Mouse (Mus musculus) cerebellum, adult 8-10 months (tissue): ENCODE data around the gene Usp54.
"Not testable (repeated sequence)": the region's sequence is repeated elsewhere in the genome, so short reads cannot be mapped to it uniquely, and the experiment has no call there.

Source experiments
- DNase-seq: peaks from one replicate; pipeline ENCODE4 v3.0.0; 2022

Gene Usp54

DNA sequence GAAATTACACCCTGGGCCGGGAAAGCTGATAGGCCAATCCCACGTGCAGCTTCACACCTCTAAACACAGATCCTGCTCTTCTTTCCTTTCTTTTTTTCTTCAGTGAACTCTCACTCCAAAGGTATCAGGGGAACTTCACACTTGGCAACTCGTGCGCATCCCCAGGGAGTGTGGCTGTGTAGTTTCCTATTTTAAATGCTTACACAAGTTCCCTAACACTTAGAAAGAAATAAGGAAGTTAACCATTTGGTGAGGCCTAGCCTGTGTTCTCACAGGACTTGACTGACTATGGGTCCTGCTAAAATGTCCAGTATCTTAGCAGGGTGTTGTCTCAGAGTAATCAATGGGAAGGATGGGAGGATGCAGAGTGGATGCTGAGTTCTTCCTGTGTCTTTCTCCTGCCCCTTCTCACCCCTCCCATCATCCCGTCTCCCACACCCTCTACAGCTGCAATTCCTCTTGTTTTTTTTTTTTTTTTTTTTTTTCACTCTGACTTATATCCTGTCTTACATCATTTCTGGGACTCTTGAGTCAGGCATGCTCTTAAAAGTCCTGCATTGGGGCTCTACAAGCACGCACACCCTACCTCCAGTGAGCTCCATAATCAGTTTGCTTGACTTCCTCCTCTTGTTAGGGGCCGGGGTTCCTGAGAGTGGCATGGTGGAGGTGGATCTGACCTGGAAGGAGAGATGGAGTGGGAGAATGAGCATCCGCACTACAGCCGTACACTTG is 14.0 kb upstream of the Usp54 start:
- no peak for DNase-seq

DNA sequence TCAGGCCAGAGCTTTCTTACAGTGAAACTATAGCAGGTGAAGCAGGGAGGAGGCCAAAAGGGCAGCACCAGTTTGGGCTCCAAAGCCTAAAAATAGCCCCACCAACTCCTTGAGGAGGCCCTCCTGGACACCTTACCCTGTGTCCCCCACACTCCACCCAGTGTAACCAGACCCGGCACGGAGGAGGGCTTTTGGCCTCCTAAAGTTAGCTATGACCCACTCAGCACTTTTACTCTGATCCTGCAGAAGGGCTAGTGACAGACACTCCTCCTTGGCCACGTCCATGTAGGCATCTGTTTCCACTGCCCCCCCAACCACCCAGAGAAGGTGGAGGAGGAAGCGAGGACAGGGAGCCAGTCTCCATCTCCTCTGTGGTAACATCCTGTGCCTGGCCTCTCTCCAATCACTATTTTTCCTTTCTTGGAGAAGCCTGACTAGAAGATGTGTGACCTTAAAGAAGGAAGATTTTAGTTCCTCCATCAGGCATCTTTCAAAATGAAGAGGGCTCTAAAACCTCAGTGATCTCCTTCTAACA is 10.9 kb upstream of the Usp54 start:
- no peak for DNase-seq

DNA sequence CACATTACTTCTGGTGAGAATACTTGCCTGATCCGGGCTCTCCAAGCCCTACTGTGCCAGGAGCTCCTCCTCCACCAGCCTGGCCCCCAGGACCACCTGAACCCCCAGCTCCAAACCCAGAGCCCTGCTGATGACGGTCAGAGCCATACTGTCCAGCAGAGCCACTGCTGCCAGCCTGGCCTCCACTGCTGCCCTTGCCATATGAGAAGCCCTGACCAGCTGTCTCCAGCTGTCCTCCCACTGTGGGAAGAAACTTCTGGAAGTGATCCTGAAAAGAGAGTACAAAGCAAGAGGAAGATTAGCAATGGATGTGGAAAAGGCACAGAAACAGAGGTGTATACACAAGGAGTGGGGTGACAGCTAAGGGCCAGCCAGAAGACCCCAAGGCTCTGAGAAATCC is 10.1 kb upstream of the Usp54 start:
- DNase-seq = no peak

DNA sequence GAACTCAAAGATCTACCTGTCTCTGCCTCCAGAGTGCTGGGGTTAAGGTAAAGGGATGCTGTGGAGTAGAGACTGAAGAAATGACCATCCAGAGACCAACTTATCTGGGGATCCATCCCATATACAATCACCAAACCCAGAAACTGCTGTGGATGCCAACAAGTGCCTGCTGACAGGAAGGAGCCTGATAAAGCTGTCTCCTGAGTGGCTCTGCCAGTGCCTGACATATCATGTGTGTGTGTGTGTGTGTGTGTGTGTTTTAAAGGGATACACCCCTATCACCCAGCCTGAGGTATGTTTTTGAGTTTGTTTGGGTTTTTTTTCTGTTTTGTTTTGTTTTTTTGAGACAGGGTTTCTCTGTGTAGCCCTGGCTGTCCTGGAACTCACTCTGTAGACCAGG is 5.5 kb upstream of the Usp54 start:
- no peak for DNase-seq

DNA sequence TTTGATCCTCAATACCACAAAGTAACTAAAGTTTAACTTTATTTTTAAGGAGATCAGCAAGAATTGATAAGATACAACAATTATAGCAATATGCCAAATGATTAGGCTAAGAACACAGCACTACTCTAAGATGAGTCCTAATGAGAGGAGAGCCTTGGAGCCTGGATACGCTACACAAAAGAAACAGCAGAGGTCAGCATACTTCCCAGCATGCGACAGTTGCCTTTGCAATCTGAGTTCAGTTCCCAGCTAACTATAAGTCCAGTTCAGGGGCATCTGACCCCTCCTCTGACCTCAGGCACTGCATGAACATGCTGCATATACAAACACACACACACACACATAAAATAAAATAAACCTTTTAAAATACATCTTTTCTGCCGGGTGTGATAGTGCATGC is 4.7 kb upstream of the Usp54 start:
- DNase-seq = no peak

DNA sequence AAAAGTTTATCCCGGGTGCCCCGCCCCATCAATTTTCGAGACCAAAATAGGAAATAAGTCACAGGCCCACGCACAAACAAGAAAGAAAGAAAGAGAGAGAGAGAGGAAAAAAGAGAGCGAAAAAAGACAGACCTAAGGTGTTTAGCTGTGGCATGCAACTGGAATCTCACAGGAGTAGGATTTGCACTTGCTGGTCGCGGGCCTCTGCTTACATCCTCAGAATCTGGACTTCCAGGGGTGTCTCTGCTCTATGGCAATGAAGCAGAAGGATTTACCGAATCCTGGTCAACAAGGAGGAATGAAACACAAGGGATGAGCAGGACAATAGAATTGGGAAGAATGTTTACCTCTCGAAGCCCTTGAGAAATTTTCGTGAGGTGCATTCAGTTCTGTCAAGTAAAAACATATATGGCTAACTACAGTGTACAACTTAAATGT is 594 bp upstream of the Usp54 start:
- DNase-seq = no peak

DNA sequence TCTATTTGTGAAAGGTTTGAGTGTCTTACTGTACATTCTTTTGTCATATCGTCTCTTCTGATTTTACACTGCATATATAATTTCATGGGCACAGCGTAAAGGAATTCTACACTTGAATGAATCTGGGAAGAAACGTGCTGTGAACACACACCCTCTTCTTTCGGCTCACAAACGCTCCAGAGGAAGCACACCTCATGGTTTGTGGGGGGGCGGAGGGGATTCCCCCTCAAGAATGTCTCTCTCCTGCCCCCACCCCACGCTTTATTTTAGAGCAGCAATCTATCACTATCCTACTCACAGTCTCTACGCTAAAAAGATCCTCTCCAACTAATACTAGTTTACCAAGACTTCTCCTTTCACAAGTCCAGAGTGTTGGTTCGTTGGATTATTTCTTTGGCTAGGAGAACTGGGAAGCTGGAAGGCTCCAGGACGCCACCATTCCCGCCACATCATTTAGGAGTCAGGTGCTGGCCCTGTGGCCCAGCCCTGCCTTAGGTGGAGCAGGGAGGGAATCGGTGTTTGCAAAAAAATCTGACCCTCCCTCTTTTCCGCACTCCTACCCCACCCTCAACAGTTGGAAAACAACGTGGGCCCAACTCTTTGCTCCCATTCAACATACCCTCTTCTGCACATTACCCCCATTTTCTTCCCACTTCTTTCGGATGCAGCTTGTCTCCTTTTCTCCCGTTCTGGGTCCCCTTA is 794 bp downstream of the Usp54 start:
- DNase-seq = no peak

DNA sequence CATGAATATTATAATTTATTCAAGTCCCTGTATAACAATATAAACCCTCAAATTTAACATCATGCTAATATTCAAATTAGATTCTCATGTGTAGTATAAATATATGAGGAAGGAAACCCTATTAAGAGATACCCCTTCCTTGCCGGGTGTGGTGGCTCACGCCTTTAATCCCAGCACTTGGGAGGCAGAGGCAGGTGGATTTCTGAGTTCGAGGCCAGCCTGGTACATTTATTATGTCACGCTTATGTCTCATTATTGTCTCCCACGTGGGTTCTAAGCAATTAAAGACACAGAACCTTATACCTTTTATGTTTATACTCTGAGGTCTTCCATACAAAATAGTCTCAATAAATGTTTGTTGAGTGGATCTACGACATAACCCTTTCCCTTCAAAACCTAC is 2.2 kb downstream of the Usp54 start:
- no peak for DNase-seq

DNA sequence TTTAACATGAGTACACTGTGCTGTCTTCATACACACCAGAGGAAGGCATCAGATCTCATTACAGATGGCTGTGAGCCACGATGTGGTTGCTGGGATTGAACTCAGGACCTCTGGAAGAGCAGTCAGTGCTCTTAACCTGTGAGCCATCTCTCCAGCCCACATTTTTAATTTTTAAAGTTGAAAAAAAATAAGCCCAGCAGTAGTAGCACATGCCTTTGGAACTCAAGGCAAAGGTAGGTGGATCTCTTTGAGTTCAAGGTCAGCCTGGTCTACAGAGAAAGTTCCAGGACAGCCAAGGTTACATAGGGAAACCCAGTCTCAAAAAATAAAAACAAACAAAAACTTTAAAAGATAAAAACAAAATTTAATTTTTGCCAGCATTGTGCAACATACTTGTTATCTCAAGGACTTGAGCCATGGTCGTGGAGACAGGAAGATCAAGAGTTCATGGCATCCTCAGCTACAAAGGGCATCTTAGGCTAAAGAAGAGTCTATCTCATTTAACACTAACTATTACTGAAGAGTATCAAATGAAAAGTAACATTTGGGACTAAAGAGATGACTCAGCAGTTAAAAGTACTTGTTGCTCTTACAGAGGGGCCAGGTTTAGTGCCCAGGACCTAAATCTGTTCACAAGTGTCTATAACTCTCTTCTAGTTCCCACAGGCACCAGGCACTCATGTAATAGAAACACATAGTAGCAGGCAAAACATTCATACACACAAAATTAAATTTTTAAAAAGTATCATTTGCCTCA is 2.9 kb downstream of the Usp54 start:
- no peak for DNase-seq

DNA sequence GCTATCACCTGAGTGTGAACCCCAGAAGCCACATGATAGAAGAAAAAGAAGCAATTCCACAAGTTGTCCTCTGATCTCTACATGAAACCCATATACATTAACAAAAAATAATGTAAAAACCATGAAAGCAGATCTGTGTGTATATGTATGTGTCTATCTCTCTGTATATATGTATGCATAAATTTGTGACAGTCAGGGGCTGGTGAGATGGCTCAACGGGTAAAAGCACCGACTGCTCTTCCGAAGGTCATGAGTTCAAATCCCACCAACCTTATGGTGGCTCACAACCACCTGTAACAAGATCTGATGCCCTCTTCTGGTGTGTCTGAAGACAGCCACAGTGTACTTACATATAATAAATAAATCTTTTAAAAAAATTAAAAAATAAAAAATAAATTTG is 3.9 kb downstream of the Usp54 start:
- DNase-seq = not testable (repeated sequence)

DNA sequence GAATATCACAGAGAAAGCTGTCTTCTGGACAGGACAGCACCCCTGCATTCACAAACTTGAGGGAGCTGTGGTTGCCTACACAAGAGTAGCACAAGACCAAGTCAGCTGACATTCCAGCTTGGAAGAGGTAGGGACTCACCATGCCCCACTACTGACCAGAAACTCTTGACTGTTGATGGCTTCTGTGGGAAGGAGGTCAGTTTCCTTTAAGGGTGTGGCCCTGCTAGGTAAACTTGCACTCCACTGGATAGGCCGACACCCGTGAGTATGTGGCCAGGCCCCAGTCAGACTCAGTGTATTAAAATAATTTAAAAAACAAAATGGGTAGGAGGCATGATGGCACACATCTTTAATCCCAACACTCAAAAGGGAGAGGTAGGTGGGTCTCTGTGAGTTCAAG is 5.3 kb downstream of the Usp54 start:
- DNase-seq = no peak

DNA sequence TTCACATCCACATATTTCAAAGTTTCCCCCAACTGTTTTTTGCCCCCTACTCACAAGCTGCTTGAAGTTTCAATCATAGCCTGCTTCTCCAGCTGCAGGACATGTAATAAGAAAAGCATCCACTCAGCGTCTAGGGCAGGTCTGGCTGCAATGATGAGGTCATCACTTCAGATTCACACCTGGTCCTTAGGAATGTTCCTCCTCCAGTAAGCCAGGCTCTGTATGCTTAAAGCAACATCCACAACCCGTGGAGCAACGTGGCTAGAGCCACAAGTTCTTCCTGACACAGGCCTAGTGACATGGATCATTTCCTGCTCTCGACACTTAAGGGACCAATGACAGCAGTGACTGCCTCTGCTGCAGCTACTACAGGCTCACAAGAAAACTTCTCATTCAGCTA is 9.6 kb downstream of the Usp54 start:
- no peak for DNase-seq

DNA sequence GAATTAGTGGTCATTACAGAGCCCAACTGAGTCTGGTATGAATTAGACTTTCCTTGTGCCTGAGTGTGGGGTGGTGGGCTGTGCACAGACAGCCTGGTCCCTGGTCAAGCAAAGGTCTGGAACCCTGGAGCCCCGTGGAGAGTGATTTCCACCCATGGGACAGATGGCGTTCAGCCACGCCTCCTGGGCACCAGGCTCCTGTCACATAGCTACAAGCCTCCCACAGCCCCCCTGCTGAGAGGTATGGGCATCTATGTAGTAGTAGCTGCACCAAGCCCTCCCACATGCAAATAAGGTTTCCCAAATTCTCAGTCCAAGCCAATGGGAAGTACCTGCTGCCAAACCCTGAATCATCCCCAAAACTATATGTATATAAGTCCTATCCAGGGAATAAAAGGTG is 13.9 kb downstream of the Usp54 start:
- DNase-seq = peak; percentile 22

DNA sequence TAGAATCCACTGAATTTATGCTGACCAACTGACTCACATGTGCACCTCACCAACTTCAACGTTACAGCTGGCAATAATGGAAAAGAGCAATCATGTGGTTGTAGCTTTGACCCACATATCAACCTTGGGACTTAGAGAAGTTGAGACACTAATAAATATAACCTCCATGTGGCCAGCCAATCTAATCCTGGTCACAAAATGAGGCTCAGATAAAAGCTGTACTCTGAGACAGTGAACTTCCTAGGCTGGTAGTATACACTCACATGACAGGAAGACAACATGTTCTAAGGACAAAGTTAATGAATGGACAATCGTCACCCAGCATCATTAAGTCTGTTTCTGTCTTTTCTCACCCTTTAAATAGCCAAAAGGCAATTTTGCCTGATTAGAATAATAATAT is 14.4 kb downstream of the Usp54 start:
- no peak for DNase-seq

DNA sequence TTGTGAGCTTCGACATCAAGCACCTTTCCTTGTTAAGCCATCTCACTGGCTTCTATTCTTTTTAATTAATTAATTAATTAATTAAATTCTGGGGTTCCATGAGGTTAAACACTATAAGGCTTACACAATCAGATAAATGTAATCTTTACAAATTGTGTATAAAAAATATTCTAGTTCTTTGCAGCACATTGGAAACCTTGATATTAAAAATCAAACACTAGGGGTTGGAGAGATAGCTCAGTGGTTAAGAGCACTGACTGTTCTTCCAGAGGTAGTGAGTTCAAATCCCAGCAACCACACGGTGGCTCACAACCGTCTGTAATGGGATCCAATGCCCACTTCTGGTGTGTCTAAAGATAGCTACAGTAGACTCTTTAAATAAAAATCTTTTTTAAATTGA is 18.0 kb downstream of the Usp54 start:
- DNase-seq = no peak

DNA sequence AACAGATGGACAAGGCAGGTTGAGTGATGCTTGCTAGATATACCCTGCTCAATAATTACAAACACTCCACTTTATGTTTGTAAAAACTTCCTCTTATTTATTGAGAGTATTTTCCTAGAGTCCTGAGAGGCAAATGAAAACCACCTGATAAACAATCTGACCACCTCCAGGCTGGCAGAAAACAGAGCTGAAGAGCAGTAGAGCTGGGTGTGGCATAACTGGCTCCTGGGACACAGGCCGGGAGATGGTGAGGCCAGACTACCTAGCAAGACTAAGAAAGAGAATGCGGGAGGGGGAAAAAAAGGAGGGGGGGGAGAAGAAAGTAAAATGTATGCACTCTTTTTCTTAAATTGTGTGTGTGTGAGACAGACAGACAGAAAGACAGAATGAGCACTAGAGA is 18.5 kb downstream of the Usp54 start:
- DNase-seq = no peak

DNA sequence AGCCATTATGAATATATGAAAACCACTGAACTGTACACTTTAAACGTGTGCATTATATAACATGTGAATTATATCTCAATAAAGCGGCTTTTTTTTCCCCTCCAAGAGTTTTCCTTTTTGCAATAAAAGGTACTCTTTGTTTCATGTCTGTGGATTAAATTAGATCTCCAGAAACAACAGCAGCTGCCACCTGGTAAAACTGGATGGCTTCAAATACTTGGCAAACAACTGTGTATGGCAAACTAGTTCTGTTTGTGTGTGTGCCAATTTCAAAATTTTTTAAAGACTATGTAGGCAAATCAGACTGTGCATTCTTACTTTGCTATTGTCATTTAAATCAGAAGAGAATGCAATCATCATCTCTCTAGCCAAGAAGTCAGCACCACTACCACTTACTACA is 19.0 kb downstream of the Usp54 start:
- DNase-seq = no peak

DNA sequence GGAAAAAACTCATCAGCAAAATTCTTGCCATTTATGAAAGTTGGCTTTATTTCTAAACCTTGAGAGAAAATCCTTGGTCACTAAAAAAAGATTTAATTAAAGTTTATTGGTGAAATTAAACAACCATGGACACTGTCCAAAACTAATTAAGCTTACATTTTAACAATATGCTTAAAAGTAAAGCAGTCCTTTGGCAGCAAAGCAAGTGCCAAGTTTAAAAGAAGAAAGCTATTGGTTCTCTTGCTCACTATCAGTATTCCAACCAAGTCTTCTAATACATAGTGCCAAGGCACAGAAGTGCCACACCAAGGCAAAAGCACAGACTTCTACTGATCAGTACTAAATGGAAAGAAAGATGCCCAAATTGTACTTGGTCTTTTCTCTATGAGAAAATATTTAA is 21.7 kb downstream of the Usp54 start:
- no peak for DNase-seq

DNA sequence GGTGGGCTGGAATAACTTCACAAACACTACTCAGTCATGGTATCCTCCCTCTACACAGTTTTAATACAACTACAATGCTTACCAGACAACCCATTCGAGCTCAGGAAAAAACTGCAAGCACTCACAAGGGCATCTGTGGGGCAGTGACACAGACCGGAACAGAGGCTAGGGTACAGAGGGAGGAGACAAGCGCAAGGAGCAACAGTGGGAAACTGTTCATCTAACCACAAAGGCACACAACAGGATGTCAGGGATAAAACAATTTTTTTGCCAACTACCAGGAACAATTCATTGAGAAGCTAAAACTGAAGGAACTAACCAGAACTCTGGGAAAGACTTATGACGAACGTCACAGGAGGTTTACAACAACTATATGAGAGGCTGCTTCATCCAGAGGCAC is 22.7 kb downstream of the Usp54 start:
- DNase-seq = no peak

DNA sequence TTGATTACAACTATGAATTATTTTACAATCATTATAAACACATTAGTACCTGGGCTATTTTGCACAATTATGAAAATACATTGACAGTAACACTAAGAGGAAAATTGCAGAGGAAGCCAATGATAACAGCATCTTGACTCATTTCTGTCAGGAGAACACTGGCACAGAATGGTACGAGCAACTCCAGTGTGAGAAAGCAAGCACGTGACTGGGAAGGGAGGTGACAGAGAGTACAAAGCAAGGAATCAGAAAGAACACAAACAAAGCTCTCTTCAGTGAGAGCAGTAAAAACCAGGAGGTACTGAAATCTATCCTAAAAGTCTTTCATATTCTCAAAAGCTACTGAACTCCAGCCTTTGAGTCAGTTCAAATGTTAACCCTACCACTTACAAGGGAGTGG is 24.4 kb downstream of the Usp54 start:
- no peak for DNase-seq

DNA sequence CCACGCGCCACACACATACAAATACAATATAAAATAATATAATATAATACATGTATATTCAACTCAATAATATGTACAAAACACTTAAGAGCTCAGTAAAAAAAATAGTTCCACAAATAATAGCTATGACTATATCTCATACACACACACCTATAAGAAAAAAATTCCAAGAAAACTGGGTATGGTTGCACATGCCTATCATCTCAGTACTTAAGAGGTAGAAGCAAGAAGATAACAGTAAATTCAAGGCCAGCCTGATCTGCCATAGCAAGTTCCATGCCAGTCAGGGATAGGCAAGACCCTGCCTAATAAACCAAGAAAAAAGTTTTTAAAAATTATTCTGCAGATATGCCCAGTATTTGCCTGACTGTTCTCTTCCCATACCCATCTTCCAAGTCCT is 25.8 kb downstream of the Usp54 start:
- DNase-seq = no peak

DNA sequence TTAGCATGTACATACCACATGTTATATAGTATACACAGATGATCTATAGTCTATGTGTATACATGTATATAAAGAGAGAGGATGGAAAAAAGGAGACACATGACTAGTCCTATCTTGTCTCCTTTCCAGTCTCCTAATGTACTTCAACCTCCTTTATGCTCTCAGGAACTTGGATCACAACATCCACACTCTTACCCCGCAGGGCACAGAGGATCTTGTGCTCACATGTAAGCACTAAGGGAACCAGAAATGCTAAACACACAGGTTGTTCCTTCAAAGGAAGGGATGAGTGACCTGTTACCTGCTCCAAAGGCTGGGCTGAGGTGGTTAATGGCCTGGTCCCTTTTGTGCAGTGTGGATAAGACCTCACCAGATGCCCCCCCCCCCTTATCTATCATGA is 28.0 kb downstream of the Usp54 start:
- no peak for DNase-seq

DNA sequence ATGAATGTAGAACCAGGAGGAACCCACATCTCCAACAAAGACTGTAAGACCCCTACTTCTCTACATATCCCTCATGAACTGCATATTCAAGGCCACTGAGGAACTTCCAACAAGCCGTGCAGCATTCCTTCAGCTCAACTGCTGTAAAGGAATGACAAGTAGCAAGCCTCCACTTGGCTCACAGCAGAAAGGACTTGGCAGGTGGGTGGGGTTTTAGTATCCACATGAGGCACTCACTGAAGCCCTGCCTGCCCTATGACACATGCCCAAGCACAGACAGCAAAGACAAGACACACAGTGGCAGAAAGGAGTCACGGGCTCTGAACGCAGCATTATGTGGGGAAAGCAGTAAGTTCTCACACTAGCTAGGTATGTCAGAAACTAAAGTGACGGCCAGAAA is 30.7 kb downstream of the Usp54 start:
- no peak for DNase-seq

DNA sequence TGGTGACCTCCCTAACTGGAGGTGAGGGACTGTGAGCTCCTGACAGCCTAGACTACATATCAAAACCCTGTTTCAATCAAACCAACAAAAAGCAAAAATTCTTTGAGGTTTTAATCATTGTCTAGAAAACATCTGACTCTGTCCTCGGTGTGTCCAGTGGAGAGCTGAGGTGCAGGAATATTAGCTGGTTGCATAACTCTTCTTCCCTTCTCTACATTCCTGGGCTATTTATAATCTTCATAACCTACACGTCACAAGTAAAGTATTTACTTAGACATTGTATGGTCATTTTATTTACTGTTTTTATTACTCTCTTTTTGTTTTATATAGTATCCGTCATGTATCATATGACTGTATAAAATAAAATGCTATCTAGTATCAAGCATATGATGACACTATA is 31.3 kb downstream of the Usp54 start:
- DNase-seq = no peak
